Mouse (Mus musculus): ENCODE measurements around the gene Fnbp1l. TPM values are rescaled to one million over a fixed set of nuclear protein-coding genes. Genes with fewer than 3 reads are reported as not detected.

The Fnbp1l gene
- 113 and 119 TPM in 2 replicates for polyA plus RNA-seq (2011; ENCODE audit: insufficient read depth, insufficient read length, low read depth, missing spikeins)

DNA sequence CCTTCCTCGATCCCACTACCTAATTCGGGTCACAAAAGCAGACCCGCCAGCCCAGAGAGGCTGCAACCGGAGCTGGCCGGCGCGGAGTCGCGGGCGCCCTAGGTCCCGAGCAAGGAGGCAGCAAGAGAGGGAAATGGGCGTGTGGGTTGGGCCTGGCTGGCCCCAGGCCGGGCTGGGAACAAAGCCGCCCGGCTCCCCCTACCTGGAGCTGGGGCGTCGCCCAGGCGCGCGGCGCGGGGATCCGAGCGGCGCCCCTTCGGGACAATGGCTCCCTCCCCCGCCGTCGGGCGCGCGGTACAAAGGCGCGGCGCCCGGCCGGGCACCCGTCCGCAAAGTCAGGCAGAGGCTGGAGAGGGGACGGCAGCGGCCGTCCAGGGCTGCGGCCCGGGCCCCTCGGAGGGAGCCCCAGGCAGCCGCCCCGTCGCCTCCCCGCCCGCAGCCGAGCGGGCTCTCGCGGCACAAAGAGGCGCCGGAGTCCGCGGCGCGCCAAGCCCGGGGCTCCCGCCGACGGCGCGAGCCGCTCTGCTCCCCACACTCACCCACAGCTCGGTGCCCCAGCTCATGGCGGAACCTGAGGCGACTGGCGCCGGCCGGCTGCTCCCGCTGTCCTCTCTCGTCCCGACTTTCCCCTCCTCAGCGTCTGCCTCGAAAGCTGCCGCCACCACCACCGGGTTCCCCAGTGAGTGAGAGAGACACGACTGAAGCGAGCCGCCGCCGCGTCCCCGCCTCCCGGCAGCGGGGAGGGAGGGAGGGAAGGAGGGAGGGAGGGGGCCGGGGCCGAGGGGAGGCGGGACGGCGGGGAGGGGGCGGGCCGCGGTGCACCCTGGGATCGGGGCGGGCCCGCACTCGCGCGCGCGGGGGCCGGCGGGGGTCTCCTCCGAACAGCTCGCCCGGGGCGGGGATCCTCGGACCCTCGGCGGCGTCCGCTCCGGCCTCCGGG lies at the start of gene Fnbp1l:
Gene Fnbp1l, minus strand, starts transcription at position 725 of the 940 bp plus-strand sequence.
- peak; percentile 28 for TF ChIP-seq POLR2A (IDR thresholded peaks at IDR 0.05; ENCODE audit: insufficient read depth, low read length)
- no peak for TF ChIP-seq EP300 (IDR thresholded peaks at IDR 0.05; ENCODE audit: insufficient read depth, low read depth, low read length)
- no peak for TF ChIP-seq CTCF (IDR thresholded peaks at IDR 0.05; ENCODE audit: low read depth, low read length)
- Histone ChIP-seq H3K9ac (ENCODE audit: low read depth, poor library complexity, severe bottlenecking) (peak within 1 kb of the TSS; percentile 100), H3K27me3 (ENCODE audit: control insufficient read depth, insufficient read depth, low read length, poor library complexity, severe bottlenecking) (no peaks in the 10 kb centered on the region), H3K4me3 (ENCODE audit: low read depth, low read length) (peak within 1 kb of the TSS; percentile 87), H3K9me3 (replicated peaks; ENCODE audit: control insufficient read depth, insufficient read depth, low read length, poor library complexity, severe bottlenecking) (no peaks in the 10 kb centered on the region), H3K27ac (ENCODE audit: insufficient read depth, low read length) (peak within 1 kb of the TSS; percentile 65), H3K4me1 (ENCODE audit: control insufficient read depth, insufficient read depth, low read length) (no peaks in the 10 kb centered on the region), H3K36me3 (ENCODE audit: control insufficient read depth, insufficient read depth, low read length, poor library complexity, severe bottlenecking) (no peaks in the 10 kb centered on the region)

DNA sequence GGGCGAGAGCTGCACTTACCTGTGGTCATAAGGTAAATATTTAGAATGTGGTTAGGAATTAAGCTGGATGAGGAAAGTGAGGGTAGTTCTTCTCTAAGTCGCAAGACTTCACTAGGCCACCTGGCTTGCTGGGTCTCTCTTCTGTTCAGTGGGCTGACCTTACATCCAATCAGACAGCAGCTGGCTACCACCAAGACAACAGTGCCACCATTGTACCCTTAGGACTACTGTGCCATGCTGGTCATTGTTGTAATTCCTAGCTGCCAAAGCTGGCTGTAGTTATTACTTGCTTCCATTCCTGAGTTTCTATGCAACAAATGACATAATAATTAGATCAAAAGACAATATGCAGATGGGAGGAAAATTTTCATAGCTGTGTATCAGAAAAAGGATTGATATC lies 41.3 kb upstream of the Fnbp1l start:
- H3K9me3 ChIP-seq (replicated peaks; ENCODE audit: control insufficient read depth, insufficient read depth, low read length, poor library complexity, severe bottlenecking): peaks cover 8% of the 10 kb centered on the region
- no peak overlapping the region for H3K4me3 ChIP-seq (ENCODE audit: low read depth, low read length)
- TF ChIP-seq CTCF (IDR thresholded peaks at IDR 0.05; ENCODE audit: low read depth, low read length) (no peak), POLR2A (IDR thresholded peaks at IDR 0.05; ENCODE audit: insufficient read depth, low read length) (no peak), EP300 (IDR thresholded peaks at IDR 0.05; ENCODE audit: insufficient read depth, low read depth, low read length) (no peak)
- no peak overlapping the region for H3K27ac ChIP-seq (ENCODE audit: insufficient read depth, low read length)
- no peak overlapping the region for H3K9ac ChIP-seq (ENCODE audit: low read depth, poor library complexity, severe bottlenecking)
- H3K27me3 ChIP-seq (ENCODE audit: control insufficient read depth, insufficient read depth, low read length, poor library complexity, severe bottlenecking): no peaks in the 10 kb centered on the region; the same call in 1 of the 2 replicates
- H3K36me3 ChIP-seq (ENCODE audit: control insufficient read depth, insufficient read depth, low read length, poor library complexity, severe bottlenecking): no peaks in the 10 kb centered on the region
- H3K4me1 ChIP-seq (ENCODE audit: control insufficient read depth, insufficient read depth, low read length): no peaks in the 10 kb centered on the region

DNA sequence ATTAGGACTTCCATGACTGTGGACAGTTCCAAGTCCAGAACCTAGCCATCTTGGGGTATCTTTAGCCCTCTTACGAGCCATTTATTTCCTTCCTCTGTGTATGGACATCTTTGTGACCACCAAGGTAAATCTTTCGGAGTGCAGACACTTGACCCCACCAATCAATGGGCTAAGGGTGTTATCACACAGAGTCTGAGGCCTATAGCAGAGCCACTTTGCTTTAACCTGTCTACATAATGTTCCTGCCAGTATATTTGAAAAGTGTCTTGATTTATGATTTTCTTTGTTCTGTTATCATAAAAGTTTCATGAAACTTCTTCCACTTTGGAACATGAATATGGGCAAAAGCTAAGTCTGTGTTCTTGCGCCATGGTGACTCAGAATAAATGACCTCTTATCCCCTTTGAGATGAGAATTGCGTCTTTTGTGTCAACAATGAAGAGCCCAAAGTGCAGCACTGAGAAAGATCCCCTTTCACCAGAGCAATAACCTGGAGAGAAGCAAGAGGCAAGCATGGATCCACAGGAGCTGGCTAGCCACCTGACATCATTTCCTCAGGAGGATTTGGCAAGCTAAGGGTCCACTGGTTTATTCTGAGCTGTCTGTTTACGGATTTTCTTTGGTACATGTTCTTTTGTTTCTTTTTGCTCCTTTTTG lies 39.9 kb upstream of the Fnbp1l start:
- TF ChIP-seq CTCF (IDR thresholded peaks at IDR 0.05; ENCODE audit: low read depth, low read length) (no peak), EP300 (IDR thresholded peaks at IDR 0.05; ENCODE audit: insufficient read depth, low read depth, low read length) (no peak), POLR2A (IDR thresholded peaks at IDR 0.05; ENCODE audit: insufficient read depth, low read length) (no peak)
- H3K27me3 ChIP-seq (ENCODE audit: control insufficient read depth, insufficient read depth, low read length, poor library complexity, severe bottlenecking): no peaks in the 10 kb centered on the region; the same call in 1 of the 2 replicates

DNA sequence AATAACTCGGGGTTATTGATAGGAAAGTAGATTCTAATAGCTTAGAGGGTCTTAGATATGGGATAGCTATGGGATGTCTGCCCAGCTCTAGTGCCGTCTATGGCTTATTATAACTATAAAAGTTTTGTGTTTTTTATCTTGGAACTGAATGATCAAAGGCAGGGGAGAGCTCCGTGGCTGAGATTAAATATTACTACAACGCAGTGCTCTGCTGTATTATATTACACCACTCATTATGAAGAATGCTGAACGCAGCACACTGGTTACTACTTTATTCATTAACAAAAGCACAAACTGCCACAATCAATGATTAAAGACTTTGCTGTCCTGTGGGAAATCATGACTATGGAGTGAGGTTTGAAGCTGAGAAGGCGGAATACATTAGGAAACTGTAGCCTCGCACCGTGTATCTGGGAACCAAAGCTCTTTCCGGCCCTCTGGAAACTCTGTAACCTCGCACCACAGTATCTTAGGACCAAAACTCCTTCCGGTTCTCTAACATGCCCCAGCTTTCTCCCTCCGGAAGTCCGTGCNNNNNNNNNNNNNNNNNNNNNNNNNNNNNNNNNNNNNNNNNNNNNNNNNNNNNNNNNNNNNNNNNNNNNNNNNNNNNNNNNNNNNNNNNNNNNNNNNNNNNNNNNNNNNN lies 27.8 kb upstream of the Fnbp1l start:
- Histone ChIP-seq H3K9me3 (replicated peaks; ENCODE audit: control insufficient read depth, insufficient read depth, low read length, poor library complexity, severe bottlenecking) (no peaks in the 10 kb centered on the region), H3K9ac (ENCODE audit: low read depth, poor library complexity, severe bottlenecking) (no peak overlapping the region), H3K27ac (ENCODE audit: insufficient read depth, low read length) (no peak overlapping the region), H3K4me3 (ENCODE audit: low read depth, low read length) (no peak overlapping the region), H3K4me1 (ENCODE audit: control insufficient read depth, insufficient read depth, low read length) (no peaks in the 10 kb centered on the region), H3K27me3 (ENCODE audit: control insufficient read depth, insufficient read depth, low read length, poor library complexity, severe bottlenecking) (no peaks in the 10 kb centered on the region), H3K36me3 (ENCODE audit: control insufficient read depth, insufficient read depth, low read length, poor library complexity, severe bottlenecking) (no peaks in the 10 kb centered on the region)
- TF ChIP-seq POLR2A (IDR thresholded peaks at IDR 0.05; ENCODE audit: insufficient read depth, low read length) (no peak), EP300 (IDR thresholded peaks at IDR 0.05; ENCODE audit: insufficient read depth, low read depth, low read length) (no peak), CTCF (IDR thresholded peaks at IDR 0.05; ENCODE audit: low read depth, low read length) (no peak)

More for the DNA sequence above, 39.9 kb upstream of the Fnbp1l start:
- peaks cover 9% of the 10 kb centered on the region for H3K9me3 ChIP-seq (replicated peaks; ENCODE audit: control insufficient read depth, insufficient read depth, low read length, poor library complexity, severe bottlenecking)
- no peak overlapping the region for H3K27ac ChIP-seq (ENCODE audit: insufficient read depth, low read length)
- H3K36me3 ChIP-seq (ENCODE audit: control insufficient read depth, insufficient read depth, low read length, poor library complexity, severe bottlenecking): no peaks in the 10 kb centered on the region
- no peak overlapping the region for H3K4me3 ChIP-seq (ENCODE audit: low read depth, low read length)
- H3K9ac ChIP-seq (ENCODE audit: low read depth, poor library complexity, severe bottlenecking): no peak overlapping the region
- no peaks in the 10 kb centered on the region for H3K4me1 ChIP-seq (ENCODE audit: control insufficient read depth, insufficient read depth, low read length)

DNA sequence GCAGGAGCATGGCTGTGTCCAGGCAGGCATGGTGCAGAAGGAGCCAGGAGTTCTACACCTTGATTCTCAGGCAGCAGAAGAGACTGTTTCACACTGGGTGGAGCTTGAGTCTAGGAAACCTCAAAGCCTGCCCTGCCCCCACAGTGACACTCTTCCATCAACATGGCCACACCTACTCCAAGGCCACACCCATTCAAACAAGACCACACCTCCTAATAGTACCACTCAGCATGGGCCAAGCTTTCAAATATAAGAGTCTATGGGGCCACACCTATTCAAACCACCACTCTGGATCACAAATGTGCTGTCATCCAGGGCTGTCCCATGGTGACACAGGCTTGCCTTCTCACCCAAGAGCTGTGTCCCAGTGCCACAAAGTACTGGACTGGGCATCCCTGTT lies 20.8 kb upstream of the Fnbp1l start:
- Histone ChIP-seq H3K9me3 (replicated peaks; ENCODE audit: control insufficient read depth, insufficient read depth, low read length, poor library complexity, severe bottlenecking) (no peaks in the 10 kb centered on the region), H3K27me3 (ENCODE audit: control insufficient read depth, insufficient read depth, low read length, poor library complexity, severe bottlenecking) (no peaks in the 10 kb centered on the region), H3K4me3 (ENCODE audit: low read depth, low read length) (no peak overlapping the region), H3K4me1 (ENCODE audit: control insufficient read depth, insufficient read depth, low read length) (no peaks in the 10 kb centered on the region), H3K9ac (ENCODE audit: low read depth, poor library complexity, severe bottlenecking) (no peak overlapping the region), H3K27ac (ENCODE audit: insufficient read depth, low read length) (no peak overlapping the region), H3K36me3 (ENCODE audit: control insufficient read depth, insufficient read depth, low read length, poor library complexity, severe bottlenecking) (no peaks in the 10 kb centered on the region)
- no peak for TF ChIP-seq CTCF (IDR thresholded peaks at IDR 0.05; ENCODE audit: low read depth, low read length)
- no peak for TF ChIP-seq POLR2A (IDR thresholded peaks at IDR 0.05; ENCODE audit: insufficient read depth, low read length)
- TF ChIP-seq EP300 (IDR thresholded peaks at IDR 0.05; ENCODE audit: insufficient read depth, low read depth, low read length): no peak

Data from ES-Bruce4 (cell line).